Mouse (Mus musculus): ENCODE measurements at regions not wholly inside any gene's neighbourhood (a gene's known extent, or its start where the extent isn't known, plus 50 kb on each side); places are given as distances from the start of the nearest gene placed in this dataset.

GRCm38 (mm10) chr1:12623158-12623557 is 1209.3 kb downstream of the A830018L16Rik start:
- no peaks in the 10 kb centered on the region for H3K79me2 ChIP-seq (replicated peaks; ENCODE audit: control insufficient read depth, extremely low read depth, insufficient read depth, poor library complexity, severe bottlenecking)
- no peaks in the 10 kb centered on the region; a peak in 1 of 4 replicates for H3K4me1 ChIP-seq (ENCODE audit: control insufficient read depth in 1 of 2, insufficient read depth in 2 of 2)
- dilution Hi-C loops (cut with MboI; ENCODE audit: extremely low pct_ligation_motif_present, extremely low pct_unique_long_range_greater_than_20kb, low sequenced_read_pairs) (no loop called here), in situ Hi-C loops (cut with MboI; ENCODE audit: low pct_ligation_motif_present, low pct_unique_long_range_greater_than_20kb, low sequenced_read_pairs) (no loop called here)
- H3K9me3 ChIP-seq (replicated peaks; ENCODE audit: low read length), result no peaks in the 10 kb centered on the region
- no peaks in the 10 kb centered on the region for H3K36me3 ChIP-seq (replicated peaks in 1 of 2; ENCODE audit: control insufficient read depth in 1 of 2, insufficient read depth in 1 of 2, low read length in 1 of 2)
- H3K9ac ChIP-seq (ENCODE audit: insufficient read depth, low read depth), result no peak overlapping the region
- DNase-seq (ENCODE audit: extremely low read depth), result peak; percentile 38
- no peaks in the 10 kb centered on the region for H3K27me3 ChIP-seq (replicated peaks)
- H3K4me2 ChIP-seq (ENCODE audit: insufficient read depth, low read depth, poor library complexity, severe bottlenecking), result no peak overlapping the region
- H3K4me3 ChIP-seq (replicated peaks in 1 of 3; ENCODE audit: low read depth in 2 of 3, low read length in 2 of 3, poor library complexity in 1 of 3), result no peak overlapping the region
- no peak overlapping the region for H3K27ac ChIP-seq (ENCODE audit: insufficient read depth, low read depth)
- TF ChIP-seq SMC3 (IDR thresholded peaks at IDR 0.05; ENCODE audit: low read depth, low read length) (no peak), MAX (IDR thresholded peaks at IDR 0.05; ENCODE audit: low read length) (no peak), MAZ (IDR thresholded peaks at IDR 0.05; ENCODE audit: low read depth, low read length) (no peak), USF1 (IDR thresholded peaks at IDR 0.05; ENCODE audit: low read depth, low read length) (no peak), ZC3H11A (IDR thresholded peaks at IDR 0.05; ENCODE audit: low read depth, low read length) (no peak), CTCF (conservative IDR thresholded peaks at IDR 0.05 in 1 of 2, IDR thresholded peaks at IDR 0.05 in 1 of 2; ENCODE audit: low read depth in 2 of 2, low read length in 2 of 2) (no peak), UBTF (IDR thresholded peaks at IDR 0.05; ENCODE audit: low read depth, low read length) (no peak), CHD2 (IDR thresholded peaks at IDR 0.05; ENCODE audit: low read length) (no peak), MXI1 (IDR thresholded peaks at IDR 0.05; ENCODE audit: low read depth, low read length) (no peak), EP300 (IDR thresholded peaks at IDR 0.05; ENCODE audit: low read length) (peak; percentile 59; the same call in 1 of the 2 replicates), NELFE (IDR thresholded peaks at IDR 0.05; ENCODE audit: low read depth, low read length) (no peak), CHD1 (IDR thresholded peaks at IDR 0.05; ENCODE audit: low read depth, low read length) (no peak), NRF1 (IDR thresholded peaks at IDR 0.05; ENCODE audit: low read depth, low read length) (no peak), PAX5 (IDR thresholded peaks at IDR 0.05; ENCODE audit: low read length) (no peak), ZNF384 (IDR thresholded peaks at IDR 0.05; ENCODE audit: low read depth, low read length) (no peak), MAFK (IDR thresholded peaks at IDR 0.05; ENCODE audit: insufficient replicate concordance, low read length) (0 out of 2 replicates have a peak, but pooled peaks have one; percentile 47), ETS1 (conservative IDR thresholded peaks at IDR 0.05; ENCODE audit: low read depth, low read length) (peak; percentile 33; the same call in 1 of the 2 replicates), E2F4 (IDR thresholded peaks at IDR 0.05; ENCODE audit: insufficient replicate concordance, low read depth, low read length) (no peak), TBP (conservative IDR thresholded peaks at IDR 0.05; ENCODE audit: low read depth, low read length) (no peak), IRF4 (IDR thresholded peaks at IDR 0.05; ENCODE audit: low read depth, low read length) (peak; percentile 46; the same call in 1 of the 2 replicates), ELF1 (IDR thresholded peaks at IDR 0.05; ENCODE audit: low read depth, low read length) (no peak), MEF2A (IDR thresholded peaks at IDR 0.05; ENCODE audit: borderline replicate concordance, low read depth, low read length) (no peak), ZKSCAN1 (IDR thresholded peaks at IDR 0.05; ENCODE audit: borderline replicate concordance, low read depth, low read length) (no peak), RAD21 (IDR thresholded peaks at IDR 0.05; ENCODE audit: low read depth, low read length) (no peak), MYC (IDR thresholded peaks at IDR 0.05; ENCODE audit: low read depth, low read length) (no peak), SIN3A (IDR thresholded peaks at IDR 0.05; ENCODE audit: low read length) (no peak), ZMIZ1 (IDR thresholded peaks at IDR 0.05; ENCODE audit: low read depth, low read length) (no peak), TCF12 (IDR thresholded peaks at IDR 0.05; ENCODE audit: low read depth, low read length) (no peak), BHLHE40 (IDR thresholded peaks at IDR 0.05; ENCODE audit: low read depth, low read length) (peak; percentile 60)
